Mouse (Mus musculus): ENCODE measurements around the gene Kdelr1. TPM values are rescaled to one million over a fixed set of nuclear protein-coding genes. Genes with fewer than 3 reads are reported as not detected.

Kdelr1 gene
- polyA plus RNA-seq (2016; fragmentation: Nextera tagmentation; extraction: Ambion mirVana) = 44.1 and 57.5 TPM in 2 replicates

DNA sequence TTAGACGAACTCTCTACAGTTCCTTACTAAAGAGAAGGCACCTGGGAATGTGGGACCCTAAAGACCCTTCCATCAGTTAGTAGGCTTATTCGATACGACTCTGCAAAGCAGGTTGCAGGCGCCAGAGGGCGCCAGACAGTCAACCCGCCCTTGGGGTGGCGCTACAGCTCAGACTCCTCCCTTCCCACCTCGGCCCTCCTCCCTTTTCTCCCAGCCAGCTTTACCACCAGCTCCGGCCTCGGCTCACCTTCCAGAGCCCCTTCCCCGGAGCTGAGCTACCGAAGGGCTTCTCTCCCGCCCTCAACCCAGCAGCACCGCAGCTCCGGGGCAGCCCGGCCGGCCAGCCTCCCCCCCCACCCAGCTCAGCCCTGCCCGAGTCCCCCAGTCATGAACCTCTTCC, at the start of gene Kdelr1:
Gene Kdelr1 (plus strand): TSS at position 149 of the 400 bp plus-strand sequence.
- H3K9me3 ChIP-seq = no peaks in the 10 kb centered on the region
- peak; percentile 95 for DNase-seq (ENCODE audit: low spot score)
- peak within 1 kb of the TSS; percentile 88 for H3K4me3 ChIP-seq
- peaks cover 46% of the 10 kb centered on the region for H3K27me3 ChIP-seq (ENCODE audit: insufficient read depth, poor library complexity, severe bottlenecking)
- WGBS = under 1% methylated on average over 18 of the region's 18 CpGs
- peak within 1 kb of the TSS; percentile 95 for H3K27ac ChIP-seq
- peaks cover 52% of the 10 kb centered on the region for H3K4me1 ChIP-seq
- peaks cover 37% of the 10 kb centered on the region for H3K36me3 ChIP-seq

DNA sequence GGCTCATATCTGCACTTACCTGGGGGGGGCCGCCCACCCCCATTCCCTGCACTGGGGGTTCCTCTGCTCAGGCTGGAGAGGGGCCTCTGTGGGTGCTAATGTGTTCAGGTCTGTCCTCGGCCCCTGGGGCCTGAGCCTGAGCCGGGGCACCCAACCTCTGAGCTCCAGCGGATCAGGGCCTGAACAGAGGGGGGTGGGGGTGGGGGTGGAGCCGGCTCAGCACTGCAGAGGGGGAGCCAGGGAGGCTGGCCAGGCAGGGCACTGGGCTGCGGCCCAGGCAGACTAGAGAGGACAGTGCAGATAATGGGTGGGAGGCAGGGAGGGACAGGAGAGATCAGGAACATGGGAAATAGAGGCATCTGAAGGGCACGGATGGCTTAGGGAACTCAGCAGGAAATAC, 48.0 kb upstream of the Kdelr1 start, which contains the start of gene Kcnj14:
Gene Kcnj14 (minus strand): TSS at position 185 of the 400 bp plus-strand sequence.
- H3K27me3 ChIP-seq (ENCODE audit: insufficient read depth, poor library complexity, severe bottlenecking) = peaks cover 14% of the 10 kb centered on the region
- no peak within 1 kb of the TSS for H3K4me3 ChIP-seq
- peaks cover 70% of the 10 kb centered on the region for H3K36me3 ChIP-seq
- no peaks in the 10 kb centered on the region for H3K9me3 ChIP-seq
- H3K27ac ChIP-seq = no peak within 1 kb of the TSS
- peaks cover 17% of the 10 kb centered on the region for H3K4me1 ChIP-seq
- WGBS = 59% methylated on average over 7 of the region's 7 CpGs
- DNase-seq (ENCODE audit: low spot score) = no peak

DNA sequence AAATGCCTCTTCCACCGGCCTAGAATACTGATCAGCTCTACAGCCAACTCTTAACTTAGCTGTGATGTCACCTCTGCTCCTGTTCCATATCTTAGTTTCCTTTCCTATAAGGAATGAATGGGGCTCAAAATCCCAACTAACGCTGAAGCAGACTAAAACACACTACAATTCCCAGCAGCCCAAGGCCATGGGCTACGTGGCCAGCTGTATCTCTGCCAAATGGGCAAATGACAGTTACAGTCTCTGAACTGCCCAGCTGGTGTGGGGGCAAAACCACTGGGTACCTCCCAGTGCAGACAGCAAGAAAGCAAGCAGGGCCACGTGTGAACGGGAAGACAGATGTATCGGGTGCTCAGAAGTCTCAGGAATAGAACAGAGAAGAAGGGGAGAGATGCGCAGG, 45.9 kb upstream of the Kdelr1 start:
- peaks cover 19% of the 10 kb centered on the region for H3K4me1 ChIP-seq
- DNase-seq (ENCODE audit: low spot score) = no peak
- H3K9me3 ChIP-seq = no peaks in the 10 kb centered on the region
- 89% methylated on average over 7 of the region's 7 CpGs for WGBS
- peaks cover 7% of the 10 kb centered on the region for H3K27me3 ChIP-seq (ENCODE audit: insufficient read depth, poor library complexity, severe bottlenecking)
- H3K36me3 ChIP-seq = peaks cover 70% of the 10 kb centered on the region
- no peak overlapping the region for H3K27ac ChIP-seq
- H3K4me3 ChIP-seq = no peak overlapping the region

DNA sequence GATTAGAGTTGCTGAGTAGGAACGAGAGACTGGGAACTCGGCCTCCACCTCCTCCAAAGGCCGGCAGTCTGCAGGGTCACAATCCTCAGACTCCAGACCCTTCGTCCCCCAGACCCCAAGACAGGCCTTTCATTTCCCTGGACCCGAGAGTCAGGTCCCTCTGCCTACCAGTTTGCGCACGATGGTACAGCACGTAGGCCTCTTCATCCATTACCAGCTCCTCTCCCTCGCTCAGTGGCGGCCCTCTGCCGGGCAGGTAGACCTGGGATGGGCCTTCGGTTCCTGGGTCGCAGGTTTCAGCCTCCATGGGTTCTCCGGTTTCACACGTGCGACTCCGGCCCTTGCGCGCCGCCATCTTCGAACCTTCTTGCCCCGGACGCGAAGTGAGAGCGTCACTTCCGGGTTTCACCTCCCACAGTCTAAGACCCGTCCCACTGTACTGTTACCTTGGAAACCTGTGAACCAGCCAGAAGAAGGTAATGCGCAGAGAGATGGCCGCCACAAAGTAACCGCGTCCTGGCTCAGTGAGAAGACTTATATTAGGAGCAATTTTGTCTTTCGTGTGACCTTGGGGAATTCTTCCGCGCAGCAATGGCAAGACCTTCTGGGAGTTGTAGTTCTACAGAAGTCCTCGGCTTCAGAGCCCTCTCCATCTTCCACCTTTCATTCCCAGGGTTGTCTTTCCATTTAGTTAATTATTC, 42.0 kb upstream of the Kdelr1 start, which contains the start of gene Grwd1:
Gene Grwd1 (minus strand): TSS at position 518 of the 701 bp plus-strand sequence.
- Histone ChIP-seq H3K27ac (peak within 1 kb of the TSS; percentile 93), H3K9me3 (no peaks in the 10 kb centered on the region), H3K4me1 (peaks cover 32% of the 10 kb centered on the region), H3K27me3 (ENCODE audit: insufficient read depth, poor library complexity, severe bottlenecking) (peaks cover 47% of the 10 kb centered on the region), H3K4me3 (peak within 1 kb of the TSS; percentile 99), H3K36me3 (peaks cover 38% of the 10 kb centered on the region)
- peak; percentile 95 for DNase-seq (ENCODE audit: low spot score)
- under 1% methylated on average over 35 of the region's 35 CpGs for WGBS

DNA sequence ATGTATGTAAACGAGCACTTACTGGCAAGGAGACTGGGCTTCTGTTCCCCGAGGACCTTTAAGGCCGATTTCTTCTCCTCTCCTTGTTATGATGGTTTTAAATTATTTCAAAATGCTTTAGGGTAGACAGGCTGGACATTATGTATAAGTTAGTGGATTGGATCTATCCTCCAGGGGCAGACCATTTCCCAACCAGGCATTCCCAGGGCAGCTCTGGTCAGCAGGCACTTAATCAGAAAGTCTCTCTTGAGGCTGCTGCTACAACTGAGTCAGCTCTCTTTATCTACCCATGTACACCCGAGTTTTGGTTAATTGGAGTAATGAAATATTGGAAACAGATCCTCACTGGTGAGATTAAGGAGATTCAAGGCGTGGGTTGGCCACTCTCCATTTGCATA, 41.4 kb upstream of the Kdelr1 start:
- Histone ChIP-seq H3K27ac (peak overlapping the region; percentile 93; the same call in 1 of the 2 replicates), H3K27me3 (ENCODE audit: insufficient read depth, poor library complexity, severe bottlenecking) (peaks cover 52% of the 10 kb centered on the region)
- WGBS = 23% methylated on average over 5 of the region's 5 CpGs

DNA sequence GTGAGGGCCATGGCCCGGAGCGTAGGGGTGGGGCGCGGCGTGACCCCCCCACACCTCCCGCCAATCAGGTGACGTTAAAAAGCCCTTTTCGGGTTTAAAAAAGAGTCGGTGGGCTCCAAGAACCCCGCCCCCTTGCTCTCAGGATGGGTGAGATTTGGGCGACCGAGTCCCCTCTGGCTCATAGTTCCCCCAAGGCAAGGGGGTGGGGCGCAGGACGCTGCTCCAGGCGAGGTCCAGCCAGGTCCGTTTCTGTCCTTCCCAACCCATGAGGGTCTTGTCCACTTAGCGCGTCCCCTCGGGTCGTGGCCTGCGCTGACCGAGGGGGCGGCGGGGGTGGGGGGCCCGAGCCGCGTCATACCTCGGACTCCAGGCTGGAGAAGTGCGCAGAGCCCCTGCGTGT, 40.1 kb upstream of the Kdelr1 start:
- H3K36me3 ChIP-seq = peaks cover 20% of the 10 kb centered on the region
- peaks cover 32% of the 10 kb centered on the region for H3K4me1 ChIP-seq
- peak overlapping the region; percentile 62; the same call in 1 of the 2 replicates for H3K27ac ChIP-seq
- no peaks in the 10 kb centered on the region for H3K9me3 ChIP-seq
- WGBS = 7% methylated on average over 30 of the region's 30 CpGs
- H3K4me3 ChIP-seq = peak overlapping the region; percentile 60
- H3K27me3 ChIP-seq (ENCODE audit: insufficient read depth, poor library complexity, severe bottlenecking) = peaks cover 65% of the 10 kb centered on the region
- no peak for DNase-seq (ENCODE audit: low spot score)

More for the DNA sequence above, 41.4 kb upstream of the Kdelr1 start:
- peaks cover 32% of the 10 kb centered on the region for H3K4me1 ChIP-seq
- no peaks in the 10 kb centered on the region for H3K9me3 ChIP-seq
- peaks cover 33% of the 10 kb centered on the region for H3K36me3 ChIP-seq
- no peak for DNase-seq (ENCODE audit: low spot score)
- peak overlapping the region; percentile 99 for H3K4me3 ChIP-seq

DNA sequence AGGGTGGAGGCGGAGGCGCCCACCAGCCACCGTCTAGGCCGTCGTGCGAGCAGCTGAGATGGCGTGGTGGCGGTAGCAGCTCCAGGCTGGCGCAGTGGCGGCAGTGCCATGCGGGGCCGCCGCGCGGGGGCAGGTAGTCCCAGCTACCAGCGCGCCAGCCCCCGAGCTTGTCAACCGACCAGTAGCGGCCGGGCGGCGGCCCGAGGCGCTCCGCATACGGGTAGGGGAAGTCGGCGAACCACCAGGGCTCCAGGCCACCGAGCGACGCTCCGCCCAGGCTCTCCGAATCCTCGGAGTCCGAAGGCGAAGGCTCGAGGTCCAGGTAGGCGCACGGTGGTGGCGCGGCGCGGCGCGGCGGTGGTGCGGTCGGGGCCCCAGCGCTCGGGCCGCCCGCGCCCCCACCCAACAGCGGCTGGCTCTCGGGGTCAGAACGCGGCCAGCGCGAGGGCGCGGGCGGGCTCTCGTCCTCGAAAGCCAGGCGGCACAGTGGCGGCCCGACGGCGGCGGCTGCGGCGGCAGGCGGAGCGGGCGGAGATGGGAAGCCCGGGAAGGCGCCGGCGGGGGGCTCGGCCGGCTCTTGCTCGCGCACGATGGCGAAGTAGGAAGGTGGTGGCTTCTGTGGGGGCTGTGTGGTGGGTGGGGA, 39.3 kb upstream of the Kdelr1 start:
- 1% methylated on average over 86 of the region's 86 CpGs for WGBS
- DNase-seq (ENCODE audit: low spot score) = no peak
- H3K4me1 ChIP-seq = peaks cover 32% of the 10 kb centered on the region
- peaks cover 69% of the 10 kb centered on the region for H3K27me3 ChIP-seq (ENCODE audit: insufficient read depth, poor library complexity, severe bottlenecking)
- peak overlapping the region; percentile 60 for H3K4me3 ChIP-seq
- H3K36me3 ChIP-seq = peaks cover 11% of the 10 kb centered on the region
- H3K27ac ChIP-seq = peak overlapping the region; percentile 62
- H3K9me3 ChIP-seq = no peaks in the 10 kb centered on the region

DNA sequence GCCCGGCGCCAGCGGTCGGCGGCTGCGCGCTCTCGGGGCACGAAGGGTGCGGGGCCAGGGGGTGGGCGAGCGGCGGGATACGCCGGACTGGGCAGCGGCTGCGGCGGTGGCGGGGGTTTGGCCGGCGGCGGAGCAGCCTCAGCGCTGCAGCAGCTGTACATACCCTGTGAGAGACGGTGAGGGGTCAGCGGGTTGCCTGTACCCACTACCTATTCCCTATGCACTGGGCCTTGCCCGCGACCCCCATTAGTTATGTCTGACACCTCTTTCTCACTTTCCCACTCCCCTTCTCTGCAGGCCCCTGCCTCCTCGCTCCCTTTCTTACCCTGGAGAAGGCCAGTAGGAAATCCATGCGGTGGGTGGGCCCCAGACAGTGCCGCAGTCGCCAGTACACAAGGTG, 38.6 kb upstream of the Kdelr1 start:
- under 1% methylated on average over 31 of the region's 31 CpGs for WGBS
- no peak for DNase-seq (ENCODE audit: low spot score)

DNA sequence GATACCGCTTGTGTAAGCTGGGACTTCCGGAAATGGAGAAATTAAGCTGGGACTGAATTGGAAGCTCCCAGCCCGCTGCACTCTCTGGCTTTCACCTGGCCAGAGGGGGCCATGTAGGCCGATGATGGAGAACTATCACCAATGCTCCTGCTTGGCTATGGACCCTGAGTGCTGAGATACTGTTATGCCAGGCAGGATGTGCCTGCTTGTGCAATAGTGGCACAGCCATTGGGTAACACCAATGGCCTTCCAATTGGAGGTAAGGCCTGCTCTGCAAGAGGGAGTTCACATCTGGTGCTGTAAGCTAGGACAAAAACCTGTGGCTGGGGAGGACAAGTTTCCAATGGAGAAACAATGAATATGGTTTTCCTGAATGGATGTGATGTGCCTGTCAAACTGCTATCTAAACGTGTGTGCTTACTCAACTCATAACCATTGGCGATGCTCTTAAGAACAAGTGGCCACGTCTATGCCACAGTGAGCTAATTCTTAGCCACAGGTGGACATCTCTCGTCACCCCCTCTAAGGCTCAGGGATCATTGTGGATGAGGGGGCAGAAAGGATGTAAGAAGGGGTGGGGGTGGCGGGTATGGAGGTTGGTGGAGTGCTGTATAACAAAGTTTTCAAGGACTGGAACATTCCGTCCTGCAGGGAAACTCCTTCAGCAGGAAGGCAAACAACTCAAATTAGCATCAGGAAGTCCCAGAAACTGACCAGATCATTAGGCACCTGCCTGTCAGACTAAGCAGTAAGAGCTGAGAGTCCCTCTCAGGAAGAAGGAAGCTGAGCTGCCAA, 29.4 kb upstream of the Kdelr1 start:
- no peak for DNase-seq (ENCODE audit: low spot score)
- H3K4me1 ChIP-seq = no peaks in the 10 kb centered on the region
- no peak overlapping the region for H3K27ac ChIP-seq
- 78% methylated on average over 10 of the region's 10 CpGs for WGBS
- no peak overlapping the region for H3K4me3 ChIP-seq
- peaks cover 60% of the 10 kb centered on the region for H3K27me3 ChIP-seq (ENCODE audit: insufficient read depth, poor library complexity, severe bottlenecking)
- no peaks in the 10 kb centered on the region for H3K36me3 ChIP-seq
- no peaks in the 10 kb centered on the region for H3K9me3 ChIP-seq

More for the DNA sequence above, 38.6 kb upstream of the Kdelr1 start:
- Histone ChIP-seq H3K4me1 (peaks cover 32% of the 10 kb centered on the region), H3K4me3 (peak overlapping the region; percentile 60), H3K9me3 (no peaks in the 10 kb centered on the region), H3K36me3 (peaks cover 5% of the 10 kb centered on the region), H3K27ac (peak overlapping the region; percentile 62), H3K27me3 (ENCODE audit: insufficient read depth, poor library complexity, severe bottlenecking) (peaks cover 69% of the 10 kb centered on the region)

DNA sequence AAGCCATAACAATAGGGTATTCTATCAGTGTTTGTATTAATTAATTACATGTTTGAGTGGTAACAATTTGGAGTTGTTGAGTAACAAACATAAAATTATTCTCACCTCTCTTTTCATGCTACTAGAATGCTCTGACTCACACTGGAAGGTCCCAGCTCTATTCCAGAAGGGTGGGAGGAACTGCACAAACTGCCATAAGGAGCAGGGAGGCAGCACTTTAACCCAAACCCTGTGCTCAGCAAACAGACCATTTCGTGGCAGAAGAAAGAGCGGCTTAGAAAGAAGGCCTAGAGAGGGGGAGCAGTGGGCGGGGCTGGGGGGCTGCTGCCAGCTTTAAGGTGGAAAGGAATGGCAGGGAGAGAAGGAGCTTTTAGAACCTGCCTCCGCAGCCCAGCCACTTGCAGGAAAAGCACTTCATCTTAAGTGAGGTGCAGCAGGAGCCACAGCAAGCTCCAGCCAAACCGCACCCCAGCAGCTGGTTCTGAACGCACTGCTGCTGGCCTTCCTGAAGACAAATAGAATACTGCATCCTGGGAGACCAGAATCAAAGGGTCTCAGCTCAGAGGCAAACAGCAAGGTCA, 24.0 kb upstream of the Kdelr1 start:
- WGBS = 18% methylated on average over 6 of the region's 6 CpGs
- Histone ChIP-seq H3K9me3 (no peaks in the 10 kb centered on the region), H3K4me3 (no peak overlapping the region), H3K27ac (no peak overlapping the region), H3K27me3 (ENCODE audit: insufficient read depth, poor library complexity, severe bottlenecking) (peaks cover 56% of the 10 kb centered on the region), H3K36me3 (no peaks in the 10 kb centered on the region), H3K4me1 (0 out of 2 replicates have a peak, but pooled peaks cover 3% of the 10 kb centered on the region)
- DNase-seq (ENCODE audit: low spot score) = no peak

DNA sequence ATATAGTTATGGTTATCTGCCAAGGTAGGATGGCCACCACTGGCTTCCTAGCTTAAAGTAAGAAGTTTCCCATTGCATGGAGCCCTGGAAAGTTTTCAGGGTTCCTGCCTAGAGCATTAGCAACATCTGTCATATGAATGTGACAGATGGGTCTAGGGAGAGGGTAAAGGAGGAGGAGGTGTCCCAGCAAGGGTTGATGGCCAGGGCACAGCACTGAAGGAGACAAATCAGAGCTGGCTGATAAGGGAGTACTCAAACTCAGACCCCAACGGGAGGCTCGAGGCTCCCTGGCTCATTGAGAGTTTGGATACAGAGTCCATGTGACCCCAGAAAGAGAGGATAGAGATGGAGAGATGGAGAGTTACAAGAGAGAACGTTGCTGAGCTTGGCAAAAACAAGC, 21.9 kb upstream of the Kdelr1 start:
- Histone ChIP-seq H3K9me3 (no peaks in the 10 kb centered on the region), H3K36me3 (no peaks in the 10 kb centered on the region), H3K4me3 (no peak overlapping the region), H3K4me1 (0 out of 2 replicates have a peak, but pooled peaks cover 3% of the 10 kb centered on the region), H3K27ac (no peak overlapping the region), H3K27me3 (ENCODE audit: insufficient read depth, poor library complexity, severe bottlenecking) (peaks cover 61% of the 10 kb centered on the region)
- DNase-seq (ENCODE audit: low spot score) = no peak
- 58% methylated on average over 3 of the region's 3 CpGs for WGBS

DNA sequence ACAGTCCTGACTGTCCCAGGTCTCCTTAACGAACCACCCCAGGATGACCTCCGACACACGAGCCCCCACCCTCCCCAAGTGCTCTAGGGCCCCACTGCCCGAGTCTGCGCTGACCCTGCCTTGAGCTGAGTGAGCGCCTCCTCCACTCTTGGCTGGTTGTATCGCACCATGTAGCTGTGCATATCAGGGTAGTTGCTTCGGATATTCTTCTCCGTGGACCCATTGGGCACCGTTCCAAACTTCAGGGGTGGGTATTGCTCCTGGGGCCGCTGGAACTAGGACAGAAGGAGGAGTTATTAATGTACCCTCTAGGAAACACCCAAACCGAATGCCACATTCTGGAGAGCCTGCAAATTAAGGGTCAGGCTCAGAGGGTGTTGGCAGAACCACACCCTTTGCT, 19.5 kb upstream of the Kdelr1 start:
- H3K4me3 ChIP-seq = no peak overlapping the region
- no peaks in the 10 kb centered on the region for H3K36me3 ChIP-seq
- H3K9me3 ChIP-seq = no peaks in the 10 kb centered on the region
- peaks cover 75% of the 10 kb centered on the region for H3K27me3 ChIP-seq (ENCODE audit: insufficient read depth, poor library complexity, severe bottlenecking)
- 79% methylated on average over 12 of the region's 12 CpGs for WGBS
- peaks cover 17% of the 10 kb centered on the region for H3K4me1 ChIP-seq
- DNase-seq (ENCODE audit: low spot score) = no peak
- no peak overlapping the region for H3K27ac ChIP-seq
